Comparison of ENCODE assay signal across 8 mouse cellular contexts in the genomic region with DNA sequence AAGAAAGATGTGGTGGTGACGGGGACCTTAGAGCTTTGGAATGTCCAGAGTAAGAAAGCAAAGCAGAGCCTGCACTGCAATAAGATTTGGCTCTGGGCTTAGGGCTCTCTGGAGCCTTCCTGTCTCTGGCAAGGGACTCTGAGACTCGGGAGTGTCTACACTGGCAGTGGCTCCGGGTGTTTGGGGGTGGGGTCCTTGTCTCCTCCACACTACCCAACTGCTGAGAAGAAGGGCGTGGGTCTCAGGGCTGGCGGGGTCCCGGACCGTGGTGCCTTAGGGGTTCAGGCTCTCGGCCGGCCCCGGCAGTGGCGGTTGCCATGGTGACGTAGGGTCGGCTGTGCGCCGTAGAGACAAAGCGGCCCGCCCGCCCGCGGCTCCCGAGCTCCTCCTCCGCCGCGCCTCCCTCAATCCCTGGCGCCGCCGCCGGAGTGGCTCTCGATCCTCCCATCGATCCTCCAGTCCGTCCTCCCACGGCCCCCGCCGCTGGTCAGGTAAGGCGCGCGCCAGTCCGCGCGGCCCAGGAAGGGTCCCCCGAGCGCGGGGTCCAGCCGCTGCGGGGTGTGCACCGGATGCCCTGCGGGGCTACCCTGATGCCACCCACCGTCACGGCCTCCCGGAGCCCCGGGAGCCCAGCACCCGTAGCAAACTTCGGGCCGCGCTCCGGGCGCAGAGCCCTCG. TPM values are rescaled to one million over a fixed set of nuclear protein-coding genes. Genes with fewer than 3 reads are reported as not detected.
DNase-seq lines count a peak whose midpoint lies in the region; ATAC-seq and TF ChIP-seq lines count a peak whose summit lies in the region.

TSS of gene Rnf182 (plus strand) at position 134 of the 678 bp plus-strand sequence.

- TF ChIP-seq EP300 in ES-Bruce4 (IDR thresholded peaks at IDR 0.05; ENCODE audit: insufficient read depth, low read depth, low read length), result peak; percentile 7; the same call in 1 of the 2 replicates
- no peak for TF ChIP-seq EP300 in heart, postnatal 0 days (IDR thresholded peaks at IDR 0.05; ENCODE audit: low read depth)

- H3K9ac ChIP-seq in ES-Bruce4 (ENCODE audit: low read depth, poor library complexity, severe bottlenecking), result peak within 1 kb of the TSS; percentile 80
- H3K9ac ChIP-seq in forebrain, embryonic 14.5 days (ENCODE audit: low read length), result peak within 1 kb of the TSS; percentile 90
- peak within 1 kb of the TSS; percentile 56 for H3K9ac ChIP-seq in heart, postnatal 0 days (replicated peaks; ENCODE audit: low read depth, low read length)
- no peak within 1 kb of the TSS for H3K9ac ChIP-seq in liver, embryonic 15.5 days
- H3K9ac ChIP-seq in neural tube, embryonic 13.5 days, result peak within 1 kb of the TSS; percentile 89

- H3K4me3 ChIP-seq in ES-Bruce4 (ENCODE audit: low read depth, low read length), result peak within 1 kb of the TSS; percentile 72
- peak within 1 kb of the TSS; percentile 75 for H3K4me3 ChIP-seq in forebrain, embryonic 14.5 days (ENCODE audit: low read depth, low read length)
- peak within 1 kb of the TSS; percentile 71 for H3K4me3 ChIP-seq in heart, postnatal 0 days (ENCODE audit: low read depth, low read length)
- peak within 1 kb of the TSS; percentile 54 for H3K4me3 ChIP-seq in liver, embryonic 15.5 days (replicated peaks)
- peak within 1 kb of the TSS; percentile 76 for H3K4me3 ChIP-seq in neural tube, embryonic 13.5 days

- no peaks in the 10 kb centered on the region for H3K9me3 ChIP-seq in ES-Bruce4 (replicated peaks; ENCODE audit: control insufficient read depth, insufficient read depth, low read length, poor library complexity, severe bottlenecking)
- H3K9me3 ChIP-seq in forebrain, embryonic 14.5 days (replicated peaks; ENCODE audit: control insufficient read depth, low read length), result no peaks in the 10 kb centered on the region
- H3K9me3 ChIP-seq in heart, postnatal 0 days (replicated peaks; ENCODE audit: control insufficient read depth, low read length), result no peaks in the 10 kb centered on the region
- no peaks in the 10 kb centered on the region for H3K9me3 ChIP-seq in liver, embryonic 15.5 days (replicated peaks)
- no peaks in the 10 kb centered on the region for H3K9me3 ChIP-seq in neural tube, embryonic 13.5 days

- under 1% methylated on average over 57 of the region's 58 CpGs for WGBS in forebrain, embryonic 14.5 days
- under 1% methylated on average over 47 of the region's 58 CpGs for WGBS in heart, postnatal 0 days
- under 1% methylated on average over 48 of the region's 58 CpGs for WGBS in liver, embryonic 15.5 days (ENCODE audit: insufficient replicate concordance)
- under 1% methylated on average over 58 of the region's 58 CpGs for WGBS in neural tube, embryonic 13.5 days

- no peak for TF ChIP-seq POLR2A in ES-Bruce4 (IDR thresholded peaks at IDR 0.05; ENCODE audit: insufficient read depth, low read length)

- H3K4me2 ChIP-seq in forebrain, embryonic 14.5 days (ENCODE audit: low read length), result peak within 1 kb of the TSS; percentile 60
- peak within 1 kb of the TSS; percentile 97 for H3K4me2 ChIP-seq in heart, postnatal 0 days (ENCODE audit: low read depth, low read length)
- peak within 1 kb of the TSS; percentile 81 for H3K4me2 ChIP-seq in liver, embryonic 15.5 days
- peak within 1 kb of the TSS; percentile 84 for H3K4me2 ChIP-seq in neural tube, embryonic 13.5 days

- no peaks in the 10 kb centered on the region for H3K36me3 ChIP-seq in ES-Bruce4 (ENCODE audit: control insufficient read depth, insufficient read depth, low read length, poor library complexity, severe bottlenecking)
- H3K36me3 ChIP-seq in forebrain, embryonic 14.5 days (ENCODE audit: control insufficient read depth, insufficient read depth, low read length), result no peaks in the 10 kb centered on the region
- H3K36me3 ChIP-seq in heart, postnatal 0 days (replicated peaks; ENCODE audit: control insufficient read depth, insufficient read depth, low read length), result no peaks in the 10 kb centered on the region
- no peaks in the 10 kb centered on the region for H3K36me3 ChIP-seq in liver, embryonic 15.5 days (replicated peaks)
- H3K36me3 ChIP-seq in neural tube, embryonic 13.5 days, result no peaks in the 10 kb centered on the region

- H3K27me3 ChIP-seq in ES-Bruce4 (ENCODE audit: control insufficient read depth, insufficient read depth, low read length, poor library complexity, severe bottlenecking), result peaks cover 3% of the 10 kb centered on the region; the same call in 1 of the 2 replicates
- H3K27me3 ChIP-seq in forebrain, embryonic 14.5 days (replicated peaks; ENCODE audit: control insufficient read depth, insufficient read depth, low read length), result no peaks in the 10 kb centered on the region
- H3K27me3 ChIP-seq in heart, postnatal 0 days (ENCODE audit: control insufficient read depth, insufficient read depth, low read length), result no peaks in the 10 kb centered on the region
- peaks cover 46% of the 10 kb centered on the region for H3K27me3 ChIP-seq in liver, embryonic 15.5 days
- no peaks in the 10 kb centered on the region for H3K27me3 ChIP-seq in neural tube, embryonic 13.5 days

- peak within 1 kb of the TSS; percentile 27 for H3K27ac ChIP-seq in ES-Bruce4 (ENCODE audit: insufficient read depth, low read length)
- H3K27ac ChIP-seq in forebrain, embryonic 14.5 days (ENCODE audit: low read depth, low read length), result peak within 1 kb of the TSS; percentile 80
- H3K27ac ChIP-seq in heart, postnatal 0 days (ENCODE audit: low read depth), result no peak within 1 kb of the TSS
- no peak within 1 kb of the TSS for H3K27ac ChIP-seq in liver, embryonic 15.5 days (replicated peaks)
- H3K27ac ChIP-seq in neural tube, embryonic 13.5 days (replicated peaks), result peak within 1 kb of the TSS; percentile 74

- no peaks in the 10 kb centered on the region for H3K4me1 ChIP-seq in ES-Bruce4 (ENCODE audit: control insufficient read depth, insufficient read depth, low read length)
- peaks cover 7% of the 10 kb centered on the region for H3K4me1 ChIP-seq in forebrain, embryonic 14.5 days (ENCODE audit: control insufficient read depth, insufficient read depth, low read length)
- H3K4me1 ChIP-seq in heart, postnatal 0 days (ENCODE audit: control insufficient read depth, insufficient read depth), result peaks cover 13% of the 10 kb centered on the region; the same call in 1 of the 2 replicates
- H3K4me1 ChIP-seq in liver, embryonic 15.5 days (replicated peaks), result peaks cover 12% of the 10 kb centered on the region
- H3K4me1 ChIP-seq in neural tube, embryonic 13.5 days (replicated peaks), result peaks cover 29% of the 10 kb centered on the region

- peak; percentile 8 for DNase-seq in c-Kit-positive CD71-positive TER-119-positive erythroid progenitor cells, embryonic 14.5 days (ENCODE audit: low spot score)
- peak; percentile 93 for DNase-seq in forebrain, embryonic 14.5 days (ENCODE audit: low spot score)
- peak; percentile 43 for DNase-seq in heart, postnatal 0 days (ENCODE audit: low spot score)
- DNase-seq in kidney, postnatal 36 days, result peak; percentile 55 to 74
- peak; percentile 11 to 27 for DNase-seq in thymus, postnatal 10 days (ENCODE audit: low spot score in 2 of 2)

- peak; percentile 97 for ATAC-seq in forebrain, embryonic 14.5 days
- ATAC-seq in heart, postnatal 0 days (ENCODE audit: insufficient read depth, low read depth), result peak; percentile 88
- peak; percentile 56 for ATAC-seq in liver, embryonic 15.5 days (ENCODE audit: insufficient read depth)
- peak; percentile 93 for ATAC-seq in neural tube, embryonic 13.5 days (ENCODE audit: low read depth)

- TF ChIP-seq CTCF in ES-Bruce4 (IDR thresholded peaks at IDR 0.05; ENCODE audit: low read depth, low read length), result no peak
- no peak for TF ChIP-seq CTCF in heart, postnatal 0 days (IDR thresholded peaks at IDR 0.05; ENCODE audit: low read depth)

RNA-seq across cellular contexts. Expression of gene Rnf182, which starts in this region (rescaled TPM):
- 1.6 and 1.9 TPM in 2 replicates for polyA plus RNA-seq in ES-Bruce4 (2011; ENCODE audit: insufficient read depth, insufficient read length, low read depth, missing spikeins)
- polyA plus RNA-seq in forebrain, embryonic 14.5 days (2014; fragmentation: Nextera tagmentation; extraction: Ambion mirVana), result 35.0 and 46.6 TPM in 2 replicates
- total RNA-seq in heart, postnatal 0 days (2014; rRNA removed; ENCODE audit: low replicate concordance), result 0.85 and 0.88 TPM in 2 replicates
- polyA plus RNA-seq in heart, postnatal 0 days (2015; fragmentation: Nextera tagmentation; extraction: Ambion mirVana), result 0.56 and 0.62 TPM in 2 replicates
- 0.07 TPM in 1 of 2 replicates, not detected in the other for polyA plus RNA-seq in liver, embryonic 15.5 days (2015; fragmentation: Nextera tagmentation; extraction: Ambion mirVana)
- polyA plus RNA-seq in neural tube, embryonic 13.5 days (2015; fragmentation: Nextera tagmentation; extraction: Ambion mirVana), result 19.9 and 27.3 TPM in 2 replicates

Comparison
In these comparisons a context has a peak if more than half of its experiments do, and no peak if none do; other contexts are left out.
1. Peak in DNase-seq, ATAC-seq, H3K4me3 ChIP-seq, H3K9ac ChIP-seq and H3K4me2 ChIP-seq in heart, postnatal 0 days; RNA of the gene not detected or under 1 TPM.
2. Peak in ATAC-seq, H3K4me3 ChIP-seq and H3K4me2 ChIP-seq in liver, embryonic 15.5 days; RNA of the gene not detected or under 1 TPM.
3. H3K27ac ChIP-seq: peak in ES-Bruce4 (single experiment), forebrain, embryonic 14.5 days (single experiment) and neural tube, embryonic 13.5 days (single experiment); none in heart, postnatal 0 days (single experiment) and liver, embryonic 15.5 days (single experiment).
4. DNase-seq: peak in every context shown above with its lines; median percentile 93 in forebrain, embryonic 14.5 days; 64 in kidney, postnatal 36 days; 43 in heart, postnatal 0 days; 19 in thymus, postnatal 10 days; 8 in c-Kit-positive CD71-positive TER-119-positive erythroid progenitor cells, embryonic 14.5 days.
5. Peak in every context shown above with its lines, with median percentiles within 50 percentile points of each other: H3K4me3 ChIP-seq, ATAC-seq and H3K4me2 ChIP-seq.